Mouse (Mus musculus) thymus, adult 2 months (tissue): ENCODE data around the gene Lrrc4. TPM values are rescaled to one million over a fixed set of nuclear protein-coding genes. Genes with fewer than 3 reads are reported as not detected.
A peak's percentile ranks its signal among the peaks of the same experiment; 100 is the strongest.

Experiments
- DNase-seq: peaks from one replicate; pipeline ENCODE4 v3.0.0; 2021
- H3K27ac ChIP-seq: fragments of 200-500 bp; 2 replicates; pipeline ENCODE4 v1.5.1; 2012; ENCODE audit warnings: low read length, control low read depth; ENCODE audit not compliant: control insufficient read depth, insufficient read depth
- H3K27me3 ChIP-seq: fragments of 200-500 bp; 2 replicates; pipeline ENCODE4 v1.6.1; 2012; ENCODE audit warnings: mild to moderate bottlenecking, low read length, moderate library complexity, mixed read lengths; ENCODE audit not compliant: control insufficient read depth, insufficient read depth
- H3K36me3 ChIP-seq: fragments of 200-500 bp; 2 replicates; pipeline ENCODE4 v1.6.1; 2012; ENCODE audit warnings: mild to moderate bottlenecking, low read length, moderate library complexity; ENCODE audit not compliant: control insufficient read depth, insufficient read depth
- H3K4me1 ChIP-seq: fragments of 200-500 bp; replicated peaks from 2 replicates; pipeline ENCODE4 v1.6.1; 2012; ENCODE audit warnings: low read length; ENCODE audit not compliant: control insufficient read depth, insufficient read depth
- H3K4me3 ChIP-seq: fragments of 200-500 bp; 2 replicates; pipeline ENCODE4 v1.5.1; 2012; ENCODE audit warnings: mild to moderate bottlenecking, low read length, control low read depth, moderate library complexity; ENCODE audit not compliant: control insufficient read depth, insufficient read depth
- CTCF ChIP-seq: fragments of 200-500 bp; IDR thresholded peaks from 2 replicates; pipeline ENCODE4 v1.5.1; 2012; ENCODE audit warnings: mild to moderate bottlenecking, control low read depth, low read length, moderate library complexity, borderline replicate concordance; ENCODE audit not compliant: control insufficient read depth, poor library complexity, insufficient read depth; ENCODE audit errors: extremely low read depth
- POLR2A ChIP-seq: fragments of 200-500 bp; IDR thresholded peaks from 2 replicates; pipeline ENCODE4 v1.6.1; 2012; ENCODE audit warnings: mild to moderate bottlenecking, low read length, control low read depth, moderate library complexity; ENCODE audit not compliant: control insufficient read depth, poor library complexity, insufficient read depth; ENCODE audit errors: extremely low read depth
- WGBS: fragments of 180-500 bp; shearing (Covaris S2); methylation state at CpG from one replicate; pipeline ENCODE4 v1.1.7; 2018; 5-methylcytosine and 5-hydroxymethylcytosine counted together
- polyA plus RNA-seq: library from polyadenylated mRNA; depleted of rRNA; stranded (reverse); fragments of >200 nt; gene quantifications from 2 replicates; pipeline ENCODE4 v1.2.3, GENCODE M21; 2012; rRNA removed

The Lrrc4 gene
- polyA plus RNA-seq = 0.48 and 0.67 TPM in 2 replicates

GRCm38 (mm10) chr6:28831011-28831853, at the start of gene Lrrc4:
Gene Lrrc4, minus strand, starts transcription at chr6:28831747.
- Histone ChIP-seq H3K27ac (no peak within 1 kb of the TSS), H3K4me3 (peak within 1 kb of the TSS; percentile 36), H3K36me3 (no peaks in the 10 kb centered on the region), H3K4me1 (peaks cover 11% of the 10 kb centered on the region), H3K27me3 (peaks cover 8% of the 10 kb centered on the region)
- WGBS = 91% methylated on average over 27 of the region's 27 CpGs
- TF ChIP-seq CTCF (no peak), POLR2A (no peak)
- no peak for DNase-seq

- H3K4me3 ChIP-seq = no peak overlapping the region
- H3K36me3 ChIP-seq = peaks cover 12% of the 10 kb centered on the region
- 88% methylated on average over 4 of the region's 4 CpGs for WGBS
- TF ChIP-seq CTCF = no peak
- TF ChIP-seq POLR2A = no peak
- no peak for DNase-seq
- no peaks in the 10 kb centered on the region for H3K27me3 ChIP-seq
- peaks cover 7% of the 10 kb centered on the region; the same call in 1 of the 2 replicates for H3K4me1 ChIP-seq
- H3K27ac ChIP-seq = no peak overlapping the region
Observed at GRCm38 (mm10) chr6:28880909-28881308, 49.4 kb upstream of the Lrrc4 start.

- no peak overlapping the region for H3K4me3 ChIP-seq
- peaks cover 7% of the 10 kb centered on the region; the same call in 1 of the 2 replicates for H3K4me1 ChIP-seq
- TF ChIP-seq POLR2A (no peak), CTCF (no peak)
- WGBS = 94% methylated on average over 8 of the region's 8 CpGs
- no peak overlapping the region for H3K27ac ChIP-seq
- DNase-seq = no peak
- H3K27me3 ChIP-seq = no peaks in the 10 kb centered on the region
- H3K36me3 ChIP-seq = peaks cover 10% of the 10 kb centered on the region; the same call in 1 of the 2 replicates
Observed at GRCm38 (mm10) chr6:28879315-28879714, 47.8 kb upstream of the Lrrc4 start.

DNA sequence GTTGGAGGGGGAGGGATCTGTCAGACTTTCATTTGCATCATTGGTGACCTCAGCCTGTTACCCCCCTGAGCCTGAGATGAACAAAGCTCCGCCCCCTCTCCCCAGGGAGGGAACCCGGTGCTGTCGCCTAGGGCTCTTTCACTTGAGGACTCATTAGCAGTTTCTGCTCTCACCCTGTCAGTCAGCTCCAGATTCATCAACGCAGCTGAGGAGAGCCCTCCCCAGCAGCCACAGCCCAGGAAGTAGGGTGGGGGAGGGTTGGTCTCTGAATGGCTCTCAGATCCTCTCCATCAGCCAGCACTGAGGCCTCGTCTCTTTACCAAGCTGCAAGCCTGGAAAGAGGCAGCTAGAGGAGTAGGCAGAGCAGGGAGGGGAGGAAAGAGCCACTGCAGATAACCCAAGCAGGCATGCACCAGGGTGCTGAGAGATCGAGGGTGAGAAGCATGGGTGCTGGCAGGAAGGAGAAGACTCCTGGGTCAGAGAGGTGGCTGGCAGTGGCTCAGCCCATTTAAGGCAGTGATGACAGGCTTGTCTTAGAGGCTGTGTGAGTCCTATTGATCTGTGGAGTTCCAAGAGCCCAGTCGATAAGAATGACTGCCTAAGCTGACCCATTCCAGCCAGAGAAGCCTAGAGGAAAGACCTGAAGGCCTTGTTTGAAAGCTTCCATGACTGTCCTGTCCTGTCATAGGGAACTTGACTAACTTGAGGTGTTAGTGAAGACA, 46.6 kb upstream of the Lrrc4 start:
- H3K36me3 ChIP-seq = 0 out of 2 replicates have a peak, but pooled peaks cover 3% of the 10 kb centered on the region
- 48% methylated on average over 7 of the region's 7 CpGs for WGBS
- TF ChIP-seq CTCF (no peak), POLR2A (no peak)
- H3K27me3 ChIP-seq = no peaks in the 10 kb centered on the region
- DNase-seq = peak; percentile 21
- H3K4me1 ChIP-seq = peaks cover 7% of the 10 kb centered on the region; the same call in 1 of the 2 replicates
- no peak overlapping the region for H3K27ac ChIP-seq
- no peak overlapping the region for H3K4me3 ChIP-seq

DNA sequence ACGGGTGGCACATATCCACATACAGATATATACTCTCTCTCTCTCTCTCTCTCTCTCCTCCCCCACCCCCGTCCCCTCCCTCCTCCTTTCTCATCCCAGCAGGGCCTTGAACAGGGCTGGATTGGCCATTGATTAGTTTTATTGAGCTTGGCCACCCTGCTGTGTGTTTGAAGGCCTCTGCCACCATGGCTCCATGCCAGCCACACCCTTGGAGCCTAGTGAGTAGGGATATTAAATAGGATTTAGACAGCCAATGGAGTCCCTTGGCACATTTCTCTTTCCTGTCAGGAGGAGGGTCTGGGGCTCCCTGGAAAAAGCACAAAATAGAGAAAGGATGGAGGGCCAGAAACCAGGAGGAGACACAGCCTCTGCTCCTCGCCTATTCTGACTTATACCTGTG, 44.9 kb upstream of the Lrrc4 start:
- 87% methylated on average over 3 of the region's 3 CpGs for WGBS
- Histone ChIP-seq H3K27me3 (no peaks in the 10 kb centered on the region), H3K36me3 (0 out of 2 replicates have a peak, but pooled peaks cover 3% of the 10 kb centered on the region), H3K4me3 (no peak overlapping the region), H3K27ac (no peak overlapping the region), H3K4me1 (peaks cover 7% of the 10 kb centered on the region; the same call in 1 of the 2 replicates)
- no peak for DNase-seq
- no peak for TF ChIP-seq POLR2A
- no peak for TF ChIP-seq CTCF

GRCm38 (mm10) chr6:28875333-28875732, 43.8 kb upstream of the Lrrc4 start:
- Histone ChIP-seq H3K4me3 (no peak overlapping the region), H3K4me1 (peaks cover 7% of the 10 kb centered on the region; the same call in 1 of the 2 replicates), H3K27me3 (no peaks in the 10 kb centered on the region), H3K27ac (no peak overlapping the region), H3K36me3 (0 out of 2 replicates have a peak, but pooled peaks cover 3% of the 10 kb centered on the region)
- TF ChIP-seq POLR2A (no peak), CTCF (no peak)
- no peak for DNase-seq
- WGBS = 98% methylated on average over 1 of the region's 1 CpGs
